Mouse (Mus musculus): ENCODE measurements around the gene Pi4k2b. TPM values are rescaled to one million over a fixed set of nuclear protein-coding genes. Genes with fewer than 3 reads are reported as not detected.
"Not testable (repeated sequence)": the region's sequence is repeated elsewhere in the genome, so short reads cannot be mapped to it uniquely, and the experiment has no call there.

The Pi4k2b gene
- 20.8 and 26.9 TPM in 2 replicates for polyA plus RNA-seq (2014; fragmentation: Nextera tagmentation; extraction: Ambion mirVana)

GRCm38 (mm10) chr5:52741391-52742111, at the start of gene Pi4k2b:
Pi4k2b (plus strand) TSS chr5:52741574.
- DNase-seq (ENCODE audit: low spot score) (peak; percentile 88), ATAC-seq (replicated peaks; ENCODE audit: low FRiP score) (peak; percentile 93)
- Histone ChIP-seq H3K27me3 (replicated peaks; ENCODE audit: control insufficient read depth, insufficient read depth, low read length) (no peaks in the 10 kb centered on the region), H3K4me3 (ENCODE audit: low read depth, low read length) (peak within 1 kb of the TSS; percentile 91), H3K4me1 (replicated peaks; ENCODE audit: control insufficient read depth, insufficient read depth, low read length) (0 out of 2 replicates have a peak, but pooled peaks cover 4% of the 10 kb centered on the region), H3K9ac (ENCODE audit: low read depth, low read length) (peak within 1 kb of the TSS; percentile 79), H3K27ac (ENCODE audit: low read depth, low read length) (peak within 1 kb of the TSS; percentile 82), H3K9me3 (ENCODE audit: control insufficient read depth, low read length) (no peaks in the 10 kb centered on the region), H3K36me3 (ENCODE audit: control insufficient read depth, insufficient read depth, low read length) (no peaks in the 10 kb centered on the region), H3K4me2 (peak within 1 kb of the TSS; percentile 81)
- under 1% methylated on average over 64 of the region's 75 CpGs for WGBS

- ATAC-seq (replicated peaks; ENCODE audit: low FRiP score) (no peak), DNase-seq (ENCODE audit: low spot score) (no peak)
- no peaks in the 10 kb centered on the region for H3K9me3 ChIP-seq (ENCODE audit: control insufficient read depth, low read length)
- H3K36me3 ChIP-seq (ENCODE audit: control insufficient read depth, insufficient read depth, low read length), result no peaks in the 10 kb centered on the region
- no peaks in the 10 kb centered on the region for H3K27me3 ChIP-seq (replicated peaks; ENCODE audit: control insufficient read depth, insufficient read depth, low read length)
- H3K9ac ChIP-seq (ENCODE audit: low read depth, low read length), result no peak overlapping the region
- H3K27ac ChIP-seq (ENCODE audit: low read depth, low read length), result no peak overlapping the region
- H3K4me1 ChIP-seq (replicated peaks; ENCODE audit: control insufficient read depth, insufficient read depth, low read length), result no peaks in the 10 kb centered on the region
- WGBS, result 76% methylated on average over 1 of the region's 1 CpGs
- H3K4me2 ChIP-seq, result no peak overlapping the region
- no peak overlapping the region for H3K4me3 ChIP-seq (ENCODE audit: low read depth, low read length)
Observed at GRCm38 (mm10) chr5:52697291-52697690, 44.1 kb upstream of the Pi4k2b start.

- not testable (repeated sequence) for H3K27ac ChIP-seq (ENCODE audit: low read depth, low read length); H3K9me3 ChIP-seq (ENCODE audit: control insufficient read depth, low read length); H3K9ac ChIP-seq (ENCODE audit: low read depth, low read length); H3K4me3 ChIP-seq (ENCODE audit: low read depth, low read length); H3K27me3 ChIP-seq (replicated peaks; ENCODE audit: control insufficient read depth, insufficient read depth, low read length); DNase-seq (ENCODE audit: low spot score); ATAC-seq (replicated peaks; ENCODE audit: low FRiP score); H3K4me2 ChIP-seq; H3K36me3 ChIP-seq (ENCODE audit: control insufficient read depth, insufficient read depth, low read length); H3K4me1 ChIP-seq (replicated peaks; ENCODE audit: control insufficient read depth, insufficient read depth, low read length)
- 75% methylated on average over 7 of the region's 7 CpGs for WGBS
Observed at GRCm38 (mm10) chr5:52697882-52698440, 43.4 kb upstream of the Pi4k2b start.

- H3K27me3 ChIP-seq (replicated peaks; ENCODE audit: control insufficient read depth, insufficient read depth, low read length), result no peaks in the 10 kb centered on the region
- no peaks in the 10 kb centered on the region for H3K9me3 ChIP-seq (ENCODE audit: control insufficient read depth, low read length)
- no peak overlapping the region for H3K27ac ChIP-seq (ENCODE audit: low read depth, low read length)
- DNase-seq (ENCODE audit: low spot score) (no peak), ATAC-seq (replicated peaks; ENCODE audit: low FRiP score) (no peak; the same call in 1 of the 2 replicates)
- H3K9ac ChIP-seq (ENCODE audit: low read depth, low read length), result no peak overlapping the region
- no peaks in the 10 kb centered on the region for H3K36me3 ChIP-seq (ENCODE audit: control insufficient read depth, insufficient read depth, low read length)
- WGBS, result 67% methylated on average over 4 of the region's 4 CpGs
- no peak overlapping the region for H3K4me3 ChIP-seq (ENCODE audit: low read depth, low read length)
- no peaks in the 10 kb centered on the region for H3K4me1 ChIP-seq (replicated peaks; ENCODE audit: control insufficient read depth, insufficient read depth, low read length)
- no peak overlapping the region for H3K4me2 ChIP-seq
Observed at GRCm38 (mm10) chr5:52704562-52704961, 36.8 kb upstream of the Pi4k2b start.

GRCm38 (mm10) chr5:52712704-52713103, 28.7 kb upstream of the Pi4k2b start:
- Histone ChIP-seq H3K9ac (ENCODE audit: low read depth, low read length) (no peak overlapping the region), H3K4me3 (ENCODE audit: low read depth, low read length) (no peak overlapping the region), H3K4me2 (no peak overlapping the region), H3K27ac (ENCODE audit: low read depth, low read length) (no peak overlapping the region), H3K36me3 (ENCODE audit: control insufficient read depth, insufficient read depth, low read length) (no peaks in the 10 kb centered on the region), H3K9me3 (ENCODE audit: control insufficient read depth, low read length) (no peaks in the 10 kb centered on the region), H3K4me1 (replicated peaks; ENCODE audit: control insufficient read depth, insufficient read depth, low read length) (no peaks in the 10 kb centered on the region), H3K27me3 (replicated peaks; ENCODE audit: control insufficient read depth, insufficient read depth, low read length) (no peaks in the 10 kb centered on the region)
- ATAC-seq (replicated peaks; ENCODE audit: low FRiP score), result peak; percentile 100
- no peak for DNase-seq (ENCODE audit: low spot score)

- H3K4me2 ChIP-seq, result no peak overlapping the region
- H3K4me1 ChIP-seq (replicated peaks; ENCODE audit: control insufficient read depth, insufficient read depth, low read length), result no peaks in the 10 kb centered on the region
- no peaks in the 10 kb centered on the region for H3K27me3 ChIP-seq (replicated peaks; ENCODE audit: control insufficient read depth, insufficient read depth, low read length)
- no peak for DNase-seq (ENCODE audit: low spot score)
- H3K27ac ChIP-seq (ENCODE audit: low read depth, low read length), result no peak overlapping the region
- no peak overlapping the region for H3K9ac ChIP-seq (ENCODE audit: low read depth, low read length)
- whole genome bisulfite sequencing, result 76% methylated on average over 5 of the region's 5 CpGs
- ATAC-seq (replicated peaks; ENCODE audit: low FRiP score), result no peak
- H3K4me3 ChIP-seq (ENCODE audit: low read depth, low read length), result no peak overlapping the region
- H3K9me3 ChIP-seq (ENCODE audit: control insufficient read depth, low read length), result no peaks in the 10 kb centered on the region
- H3K36me3 ChIP-seq (ENCODE audit: control insufficient read depth, insufficient read depth, low read length), result no peaks in the 10 kb centered on the region
Observed at GRCm38 (mm10) chr5:52716742-52717448, 24.5 kb upstream of the Pi4k2b start.

- H3K27ac ChIP-seq (ENCODE audit: low read depth, low read length), result no peak overlapping the region
- WGBS, result 81% methylated on average over 8 of the region's 8 CpGs
- ATAC-seq (replicated peaks; ENCODE audit: low FRiP score) (no peak), DNase-seq (ENCODE audit: low spot score) (no peak)
- no peaks in the 10 kb centered on the region for H3K9me3 ChIP-seq (ENCODE audit: control insufficient read depth, low read length)
- H3K4me1 ChIP-seq (replicated peaks; ENCODE audit: control insufficient read depth, insufficient read depth, low read length), result no peaks in the 10 kb centered on the region
- H3K27me3 ChIP-seq (replicated peaks; ENCODE audit: control insufficient read depth, insufficient read depth, low read length), result no peaks in the 10 kb centered on the region
- H3K9ac ChIP-seq (ENCODE audit: low read depth, low read length), result no peak overlapping the region
- no peak overlapping the region for H3K4me2 ChIP-seq
- no peaks in the 10 kb centered on the region for H3K36me3 ChIP-seq (ENCODE audit: control insufficient read depth, insufficient read depth, low read length)
- no peak overlapping the region for H3K4me3 ChIP-seq (ENCODE audit: low read depth, low read length)
Observed at GRCm38 (mm10) chr5:52721003-52721402, 20.4 kb upstream of the Pi4k2b start.

- H3K27me3 ChIP-seq (replicated peaks; ENCODE audit: control insufficient read depth, insufficient read depth, low read length), result no peaks in the 10 kb centered on the region
- H3K4me2 ChIP-seq, result no peak overlapping the region
- ATAC-seq (replicated peaks; ENCODE audit: low FRiP score) (no peak), DNase-seq (ENCODE audit: low spot score) (no peak)
- H3K9me3 ChIP-seq (ENCODE audit: control insufficient read depth, low read length), result no peaks in the 10 kb centered on the region
- H3K36me3 ChIP-seq (ENCODE audit: control insufficient read depth, insufficient read depth, low read length), result no peaks in the 10 kb centered on the region
- H3K27ac ChIP-seq (ENCODE audit: low read depth, low read length), result no peak overlapping the region
- no peak overlapping the region for H3K4me3 ChIP-seq (ENCODE audit: low read depth, low read length)
- no peak overlapping the region for H3K9ac ChIP-seq (ENCODE audit: low read depth, low read length)
- WGBS, result 72% methylated on average over 5 of the region's 5 CpGs
- no peaks in the 10 kb centered on the region for H3K4me1 ChIP-seq (replicated peaks; ENCODE audit: control insufficient read depth, insufficient read depth, low read length)
Observed at GRCm38 (mm10) chr5:52727747-52728146, 13.6 kb upstream of the Pi4k2b start.
